In genomic region chr16:92120899-92121531, GRCm38 (mm10) we compare ENCODE assay signal across 17 mouse cellular contexts.
DNase-seq lines count a peak whose midpoint lies in the region; ATAC-seq and TF ChIP-seq lines count a peak whose summit lies in the region.
"Had no signal": no experiment of that assay in that cellular context is flagged by ENCODE, and none has a peak within 500 bp of the region (broad histone marks: within the 10 kb centered on the region; RNA-seq: fewer than 3 reads in every experiment).

No protein-coding gene starts in this region.

- no peaks in the 10 kb centered on the region for H3K36me3 ChIP-seq in midbrain, postnatal 0 days (ENCODE audit: insufficient read depth, low read length)
- H3K36me3 ChIP-seq in midbrain, embryonic 16.5 days (ENCODE audit: control insufficient read depth, insufficient read depth, low read length), result no peaks in the 10 kb centered on the region
- H3K36me3 ChIP-seq in embryonic facial prominence, embryonic 10.5 days (replicated peaks), result no peaks in the 10 kb centered on the region
- H3K36me3 ChIP-seq in heart, embryonic 12.5 days, result no peaks in the 10 kb centered on the region
- H3K36me3 ChIP-seq: limb, embryonic 10.5 days had no signal

- H3K27ac ChIP-seq in midbrain, postnatal 0 days (ENCODE audit: low read depth, low read length), result no peak overlapping the region
- H3K27ac ChIP-seq in midbrain, embryonic 16.5 days (ENCODE audit: low read length), result no peak overlapping the region
- H3K27ac ChIP-seq in embryonic facial prominence, embryonic 10.5 days (replicated peaks), result peak overlapping the region; percentile 19; the same call in 1 of the 2 replicates
- no peak overlapping the region for H3K27ac ChIP-seq in heart, embryonic 12.5 days (ENCODE audit: poor library complexity, severe bottlenecking)
- H3K27ac ChIP-seq: limb, embryonic 10.5 days; macrophage; midbrain, embryonic 13.5 days had no signal

- H3K9me3 ChIP-seq in midbrain, postnatal 0 days (ENCODE audit: low read length), result no peaks in the 10 kb centered on the region
- no peaks in the 10 kb centered on the region; the same call in 1 of the 2 replicates for H3K9me3 ChIP-seq in midbrain, embryonic 16.5 days (replicated peaks; ENCODE audit: control insufficient read depth, low read length, poor library complexity, severe bottlenecking)
- H3K9me3 ChIP-seq in embryonic facial prominence, embryonic 10.5 days, result peaks cover 15% of the 10 kb centered on the region
- H3K9me3 ChIP-seq in heart, embryonic 12.5 days (replicated peaks), result peaks cover 13% of the 10 kb centered on the region
- H3K9me3 ChIP-seq: limb, embryonic 10.5 days; midbrain, embryonic 13.5 days had no signal

- H3K27me3 ChIP-seq in midbrain, postnatal 0 days (ENCODE audit: insufficient read depth, low read length), result no peaks in the 10 kb centered on the region
- no peaks in the 10 kb centered on the region for H3K27me3 ChIP-seq in midbrain, embryonic 16.5 days (ENCODE audit: control insufficient read depth, insufficient read depth, low read depth, low read length)
- no peaks in the 10 kb centered on the region for H3K27me3 ChIP-seq in embryonic facial prominence, embryonic 10.5 days (replicated peaks; ENCODE audit: low read depth, poor library complexity, severe bottlenecking)
- H3K27me3 ChIP-seq in heart, embryonic 12.5 days (replicated peaks), result no peaks in the 10 kb centered on the region
- H3K27me3 ChIP-seq: midbrain, embryonic 13.5 days had no signal

- peaks cover 16% of the 10 kb centered on the region; the same call in 1 of the 2 replicates for H3K4me1 ChIP-seq in midbrain, postnatal 0 days (ENCODE audit: insufficient read depth, low read length)
- peaks cover 15% of the 10 kb centered on the region for H3K4me1 ChIP-seq in midbrain, embryonic 16.5 days (ENCODE audit: control insufficient read depth, insufficient read depth, low read length)
- peaks cover 29% of the 10 kb centered on the region for H3K4me1 ChIP-seq in embryonic facial prominence, embryonic 10.5 days
- H3K4me1 ChIP-seq in heart, embryonic 12.5 days (replicated peaks), result peaks cover 19% of the 10 kb centered on the region

- no peak for TF ChIP-seq CTCF in midbrain, postnatal 0 days (IDR thresholded peaks at IDR 0.05)

- no peak for DNase-seq in frontal cortex, postnatal 14 days (ENCODE audit: low spot score in 2 of 2)
- peak; percentile 45 for DNase-seq in midbrain, postnatal 0 days (ENCODE audit: low spot score)
- DNase-seq in embryonic facial prominence, embryonic 10.5 days (ENCODE audit: low spot score), result no peak
- DNase-seq in right cerebral cortex, postnatal 36 days (ENCODE audit: low spot score in 2 of 2), result peak; percentile 47 to 64
- no peak for DNase-seq in T-cell, adult 2 months (ENCODE audit: low spot score)
- DNase-seq: adrenal gland, postnatal 36 days; heart, postnatal 4 days; lung, adult 2 months; thymus, adult 18-20 months had no signal

- H3K9ac ChIP-seq in midbrain, postnatal 0 days (replicated peaks; ENCODE audit: low read length, poor library complexity, severe bottlenecking), result no peak overlapping the region
- no peak overlapping the region for H3K9ac ChIP-seq in midbrain, embryonic 16.5 days (ENCODE audit: low read depth, low read length)
- no peak overlapping the region for H3K9ac ChIP-seq in heart, embryonic 12.5 days
- H3K9ac ChIP-seq: midbrain, embryonic 13.5 days had no signal

- WGBS in midbrain, postnatal 0 days, result 69% methylated on average over 17 of the region's 17 CpGs
- WGBS in midbrain, embryonic 16.5 days, result 62% methylated on average over 17 of the region's 17 CpGs
- 75% methylated on average over 17 of the region's 17 CpGs for WGBS in embryonic facial prominence, embryonic 10.5 days
- WGBS in heart, embryonic 12.5 days, result 80% methylated on average over 17 of the region's 17 CpGs

- H3K4me3 ChIP-seq in midbrain, postnatal 0 days (ENCODE audit: low read depth, low read length), result no peak overlapping the region
- no peak overlapping the region for H3K4me3 ChIP-seq in midbrain, embryonic 16.5 days (ENCODE audit: low read depth, low read length)
- no peak overlapping the region for H3K4me3 ChIP-seq in embryonic facial prominence, embryonic 10.5 days
- no peak overlapping the region for H3K4me3 ChIP-seq in heart, embryonic 12.5 days
- H3K4me3 ChIP-seq: limb, embryonic 10.5 days; midbrain, embryonic 13.5 days had no signal

- H3K4me2 ChIP-seq in midbrain, postnatal 0 days (ENCODE audit: low read depth, low read length, poor library complexity, severe bottlenecking), result no peak overlapping the region
- no peak overlapping the region for H3K4me2 ChIP-seq in midbrain, embryonic 16.5 days (ENCODE audit: low read length)
- no peak overlapping the region for H3K4me2 ChIP-seq in heart, embryonic 12.5 days
- H3K4me2 ChIP-seq: liver, embryonic 11.5 days; midbrain, embryonic 13.5 days had no signal

- peak; percentile 86 for ATAC-seq in frontal cortex, adult (ENCODE audit: low TSS enrichment)
- no peak for ATAC-seq in midbrain, postnatal 0 days (ENCODE audit: low FRiP score)
- ATAC-seq in midbrain, embryonic 16.5 days, result no peak
- no peak for ATAC-seq in heart, embryonic 12.5 days (ENCODE audit: insufficient number of reproducible peaks, low FRiP score)
- ATAC-seq: intestine, postnatal 0 days; midbrain, embryonic 13.5 days had no signal

Comparison
In these comparisons a context has a peak if more than half of its experiments do, and no peak if none do; other contexts are left out.
1. DNase-seq: peak in midbrain, postnatal 0 days (single experiment) and right cerebral cortex, postnatal 36 days (2 of 2); none in frontal cortex, postnatal 14 days (0 of 2), embryonic facial prominence, embryonic 10.5 days (single experiment) and T-cell, adult 2 months (single experiment).